Mouse (Mus musculus) CH12.LX (cell line): ENCODE results near the gene Grin2c. TPM values are rescaled to one million over a fixed set of nuclear protein-coding genes. Genes with fewer than 3 reads are reported as not detected.

Source experiments
- DNase-seq: peaks from one replicate; pipeline ENCODE4 v3.0.0-alpha.2; 2013; ENCODE audit errors: extremely low read depth
- H3K27ac ChIP-seq: 2 replicates; pipeline ENCODE4 v1.5.1; 2012; ENCODE audit warnings: low read depth, mild to moderate bottlenecking, control low read depth, moderate library complexity; ENCODE audit not compliant: insufficient read depth
- H3K27me3 ChIP-seq: replicated peaks from 2 replicates; pipeline ENCODE3; 2012; ENCODE audit warnings: inconsistent platforms
- H3K36me3 ChIP-seq, 2 experiments: replicated peaks in 1 of 2; 2 replicates each; pipeline versions ENCODE3 to v1.6.1; 2012; ENCODE audit warnings: inconsistent platforms in 1 of 2, low read length in 1 of 2, mild to moderate bottlenecking in 1 of 2, mixed read lengths in 1 of 2, moderate library complexity in 1 of 2; ENCODE audit not compliant: control insufficient read depth in 1 of 2, insufficient read depth in 1 of 2
- H3K4me1 ChIP-seq, 2 experiments: 2 replicates each; pipeline ENCODE4 v1.6.1; 2012; ENCODE audit warnings: inconsistent platforms in 1 of 2, moderate library complexity in 1 of 2; ENCODE audit not compliant: insufficient read depth in 2 of 2, control insufficient read depth in 1 of 2
- H3K4me2 ChIP-seq: 2 replicates; pipeline ENCODE4 v1.6.1; 2012; ENCODE audit warnings: low read depth, mild to moderate bottlenecking, control low read depth; ENCODE audit not compliant: poor library complexity, insufficient read depth, severe bottlenecking
- H3K4me3 ChIP-seq, 3 experiments: fragments of 150-350 bp in 1 of 3; sonication (generic) in 1 of 3; replicated peaks in 1 of 3; 2 replicates each; pipeline versions ENCODE3 to v1.5.1; 2011 to 2012; ENCODE audit warnings: low read depth in 2 of 3, low read length in 2 of 3, mild to moderate bottlenecking in 2 of 3, moderate library complexity in 2 of 3, control low read depth in 1 of 3, improper control_type of control experiment in 1 of 3, inconsistent platforms in 1 of 3, mixed read lengths in 1 of 3; ENCODE audit not compliant: poor library complexity in 1 of 3
- H3K79me2 ChIP-seq: replicated peaks from 2 replicates; pipeline ENCODE4 v1.6.1; 2012; ENCODE audit warnings: mild to moderate bottlenecking, moderate library complexity; ENCODE audit not compliant: control insufficient read depth, poor library complexity, insufficient read depth, severe bottlenecking; ENCODE audit errors: extremely low read depth
- H3K9ac ChIP-seq: 2 replicates; pipeline ENCODE4 v1.6.1; 2012; ENCODE audit warnings: low read depth, mild to moderate bottlenecking, control low read depth, moderate library complexity; ENCODE audit not compliant: insufficient read depth
- H3K9me3 ChIP-seq: replicated peaks from 2 replicates; pipeline ENCODE3; 2012; ENCODE audit warnings: low read length, inconsistent platforms, mixed read lengths
- CHD1 ChIP-seq: IDR thresholded peaks from 2 replicates; pipeline ENCODE4 v1.6.1; 2012; ENCODE audit warnings: low read depth, low read length, improper control_type of control experiment, inconsistent platforms
- E2F4 ChIP-seq: IDR thresholded peaks from 2 replicates; pipeline ENCODE4 v1.6.1; 2011; ENCODE audit warnings: low read depth, low read length, improper control_type of control experiment; ENCODE audit not compliant: insufficient replicate concordance
- ELF1 ChIP-seq: IDR thresholded peaks from 2 replicates; pipeline ENCODE4 v1.6.1; 2014; ENCODE audit warnings: low read depth, mild to moderate bottlenecking, inconsistent platforms, low read length, improper control_type of control experiment
- EP300 ChIP-seq: IDR thresholded peaks from 2 replicates; pipeline ENCODE4 v1.6.1; 2011; ENCODE audit warnings: low read length, improper control_type of control experiment
- ETS1 ChIP-seq: conservative IDR thresholded peaks from 2 replicates; pipeline ENCODE4 v1.6.1; 2012; ENCODE audit warnings: low read depth, mild to moderate bottlenecking, inconsistent platforms, low read length, improper control_type of control experiment, moderate library complexity
- IRF4 ChIP-seq: IDR thresholded peaks from 2 replicates; pipeline ENCODE4 v1.6.1; 2014; ENCODE audit warnings: low read depth, mild to moderate bottlenecking, inconsistent platforms, low read length, improper control_type of control experiment
- JUN ChIP-seq: IDR thresholded peaks from 2 replicates; pipeline ENCODE4 v1.6.1; 2011; ENCODE audit warnings: low read depth, mild to moderate bottlenecking, low read length, improper control_type of control experiment, moderate library complexity; ENCODE audit not compliant: insufficient read depth
- MAFK ChIP-seq: IDR thresholded peaks from 2 replicates; pipeline ENCODE4 v1.6.1; 2011; ENCODE audit warnings: low read length, improper control_type of control experiment; ENCODE audit not compliant: insufficient replicate concordance
- MAX ChIP-seq: IDR thresholded peaks from 2 replicates; pipeline ENCODE4 v1.6.1; 2011; ENCODE audit warnings: low read length, improper control_type of control experiment
- MEF2A ChIP-seq: IDR thresholded peaks from 2 replicates; pipeline ENCODE4 v1.6.1; 2014; ENCODE audit warnings: low read depth, mild to moderate bottlenecking, inconsistent platforms, low read length, improper control_type of control experiment, borderline replicate concordance
- MXI1 ChIP-seq: IDR thresholded peaks from 2 replicates; pipeline ENCODE4 v1.6.1; 2011; ENCODE audit warnings: mild to moderate bottlenecking, low read depth, low read length, improper control_type of control experiment
- MYC ChIP-seq: IDR thresholded peaks from 2 replicates; pipeline ENCODE4 v1.6.1; 2011; ENCODE audit warnings: low read depth, mild to moderate bottlenecking, improper control_type of control experiment, low read length
- POLR2A ChIP-seq: IDR thresholded peaks from 2 replicates; pipeline ENCODE4 v1.6.1; 2011; ENCODE audit warnings: low read depth, mild to moderate bottlenecking, improper control_type of control experiment, low read length
- RCOR1 ChIP-seq: conservative IDR thresholded peaks from 2 replicates; pipeline ENCODE4 v1.6.1; 2012; ENCODE audit warnings: low read depth, mild to moderate bottlenecking, inconsistent platforms, low read length, improper control_type of control experiment
- ZC3H11A ChIP-seq: IDR thresholded peaks from 2 replicates; pipeline ENCODE4 v1.6.1; 2012; ENCODE audit warnings: low read depth, mild to moderate bottlenecking, inconsistent platforms, low read length, improper control_type of control experiment
- ZNF384 ChIP-seq: IDR thresholded peaks from 2 replicates; pipeline ENCODE4 v1.6.1; 2012; ENCODE audit warnings: low read depth, low read length, improper control_type of control experiment, inconsistent platforms
- dilution Hi-C: fragments of 300-500 bp; cut with MboI; formaldehyde crosslinking; loops from 2 replicates; pipeline ENCODE4 v1.14.3; 2020; ENCODE audit warnings: low sequenced_read_pairs; ENCODE audit not compliant: extremely low pct_unique_long_range_greater_than_20kb, extremely low pct_ligation_motif_present
- in situ Hi-C: fragments of 300-500 bp; cut with MboI; formaldehyde crosslinking; loops from 3 replicates; pipeline ENCODE4 v1.14.3; 2019; ENCODE audit warnings: low sequenced_read_pairs, low pct_ligation_motif_present, low pct_unique_long_range_greater_than_20kb, mixed read lengths
- polyA plus RNA-seq: library from polyadenylated mRNA; unstranded; fragments of >175 nt; gene quantifications from 2 replicates; pipeline ENCODE4 v1.2.1, GENCODE M21; 2012; ENCODE audit warnings: low read depth; ENCODE audit not compliant: insufficient read length
- total RNA-seq, 2 experiments: library from RNA; depleted of rRNA; stranded (reverse); fragments of 300-350 nt in 1 of 2; fragments of >200 nt in 1 of 2; gene quantifications; 2 replicates each; pipeline ENCODE4 v1.2.3; 2012 to 2014

The Grin2c gene
- total and polyA plus RNA-seq, 3 experiments, result 0.04 TPM; not detected in 2

DNA sequence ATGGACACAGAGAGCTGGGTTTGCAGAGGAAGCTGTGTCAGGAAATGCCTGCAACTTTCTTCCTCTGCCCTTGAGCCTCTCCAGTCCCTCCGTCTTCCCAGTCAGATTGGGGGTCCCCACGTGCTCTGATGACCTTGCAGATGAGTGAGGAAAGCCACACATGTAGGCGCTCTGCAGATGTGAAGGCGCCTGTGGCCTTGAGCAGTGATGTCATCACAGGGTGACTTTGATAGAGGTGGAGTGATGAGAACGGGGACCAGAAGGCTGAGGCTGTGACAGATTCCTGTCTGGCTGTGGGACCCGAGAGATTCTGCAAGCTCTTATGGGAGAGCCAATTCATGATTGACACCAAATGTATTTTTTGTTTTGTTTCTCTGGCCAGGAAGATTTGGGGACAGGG lies 43.2 kb downstream of the Grin2c start:
- peaks cover 3 to 46% of the 10 kb centered on the region in 2 experiments; a peak in 2 of 4 replicates for H3K4me1 ChIP-seq
- TF ChIP-seq ELF1, result no peak
- TF ChIP-seq EP300, result no peak
- no peak for TF ChIP-seq ZC3H11A
- TF ChIP-seq ZNF384, result no peak
- no peak for TF ChIP-seq JUN
- TF ChIP-seq CHD1, result no peak
- TF ChIP-seq, all 38 proteins: peak for 0
- Histone ChIP-seq H3K9me3 (no peaks in the 10 kb centered on the region), H3K9ac (no peak overlapping the region), H3K27me3 (no peaks in the 10 kb centered on the region), H3K36me3 (peaks cover 8 to 63% of the 10 kb centered on the region in 2 experiments), H3K4me3 (no peak overlapping the region), H3K79me2 (no peaks in the 10 kb centered on the region), H3K27ac (no peak overlapping the region), H3K4me2 (no peak overlapping the region)
- DNase-seq, result no peak
- dilution Hi-C loops, result no loop called here
- in situ Hi-C loops, result no loop called here

DNA sequence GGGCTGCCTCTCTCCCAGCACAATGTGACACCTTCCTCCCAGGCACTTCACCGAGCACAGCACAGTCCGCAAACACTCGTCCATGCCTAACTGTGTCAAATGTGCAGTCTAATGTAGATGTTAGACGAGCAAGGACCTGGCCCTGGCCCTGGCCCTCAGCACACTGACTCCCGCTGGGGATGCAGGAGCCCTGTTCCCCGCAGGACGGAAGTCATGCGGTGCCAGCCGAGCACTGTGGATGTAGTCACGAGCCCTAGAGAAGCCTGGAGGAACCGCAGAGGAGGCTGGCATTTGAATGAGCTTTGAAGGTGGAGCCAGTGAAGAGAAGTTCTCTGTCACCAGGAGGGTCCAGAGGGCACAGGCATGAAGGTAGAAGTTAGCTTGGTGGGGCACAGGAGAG lies 43.6 kb downstream of the Grin2c start:
- no peaks in the 10 kb centered on the region for H3K79me2 ChIP-seq
- no peak overlapping the region for H3K4me3 ChIP-seq
- peaks cover 8 to 61% of the 10 kb centered on the region in 2 experiments for H3K36me3 ChIP-seq
- no peak overlapping the region for H3K27ac ChIP-seq
- H3K9me3 ChIP-seq, result no peaks in the 10 kb centered on the region
- H3K4me2 ChIP-seq, result no peak overlapping the region
- no peak for TF ChIP-seq IRF4
- no peak for TF ChIP-seq POLR2A
- no peak for TF ChIP-seq RCOR1
- TF ChIP-seq MEF2A, result no peak
- TF ChIP-seq MYC, result no peak
- no peak for TF ChIP-seq MXI1
- no peak for TF ChIP-seq MAFK
- TF ChIP-seq MAX, result no peak
- TF ChIP-seq E2F4, result no peak
- TF ChIP-seq ETS1, result no peak
- TF ChIP-seq, all 38 proteins: peak for 0
- H3K4me1 ChIP-seq, result peaks cover 3 to 42% of the 10 kb centered on the region in 2 experiments; a peak in 2 of 4 replicates
- dilution Hi-C loops (no loop called here), in situ Hi-C loops (no loop called here)
- no peak for DNase-seq
- H3K9ac ChIP-seq, result no peak overlapping the region
- no peaks in the 10 kb centered on the region for H3K27me3 ChIP-seq
